Mouse (Mus musculus): ENCODE measurements around the gene Pex3. TPM values are rescaled to one million over a fixed set of nuclear protein-coding genes. Genes with fewer than 3 reads are reported as not detected.
A peak's percentile ranks its signal among the peaks of the same experiment; 100 is the strongest.

The Pex3 gene
- 10 to 100 TPM; 23.8 to 26.2 TPM for total RNA-seq (2021)

- DNase-seq = peak; percentile 86 to 88
Measured at GRCm38 (mm10) chr10:13552646-13553497, at the start of gene Pex3, which contains the start of gene Adat2. Gene Pex3, minus strand, starts transcription at chr10:13553142. Gene Adat2, plus strand, starts transcription at chr10:13552894.

GRCm38 (mm10) chr10:13600926-13601325 is 48.0 kb upstream of the Pex3 start:
- peak in 1 of 2 experiments; percentile 3 for DNase-seq

GRCm38 (mm10) chr10:13597491-13597890 is 44.5 kb upstream of the Pex3 start:
- DNase-seq = no peak

GRCm38 (mm10) chr10:13596866-13597265 is 43.9 kb upstream of the Pex3 start:
- no peak for DNase-seq

GRCm38 (mm10) chr10:13596073-13596472 is 43.1 kb upstream of the Pex3 start:
- peak in 1 of 2 experiments; percentile 11 for DNase-seq

- DNase-seq = no peak
Measured at GRCm38 (mm10) chr10:13593529-13593928, 40.6 kb upstream of the Pex3 start.

- no peak for DNase-seq
Measured at GRCm38 (mm10) chr10:13592196-13592595, 39.3 kb upstream of the Pex3 start.

- no peak for DNase-seq
Measured at GRCm38 (mm10) chr10:13587914-13588313, 35.0 kb upstream of the Pex3 start.

- no peak for DNase-seq
Measured at GRCm38 (mm10) chr10:13577123-13577522, 24.2 kb upstream of the Pex3 start.

- DNase-seq = no peak
Measured at GRCm38 (mm10) chr10:13572410-13572809, 19.5 kb upstream of the Pex3 start.

- no peak for DNase-seq
Measured at GRCm38 (mm10) chr10:13572003-13572402, 19.1 kb upstream of the Pex3 start.

- no peak for DNase-seq
Measured at GRCm38 (mm10) chr10:13570697-13571538, 18.0 kb upstream of the Pex3 start.

GRCm38 (mm10) chr10:13569818-13570217 is 16.9 kb upstream of the Pex3 start:
- no peak for DNase-seq

- no peak for DNase-seq
Measured at GRCm38 (mm10) chr10:13566393-13566792, 13.5 kb upstream of the Pex3 start.

GRCm38 (mm10) chr10:13565080-13565448 is 12.1 kb upstream of the Pex3 start:
- no peak for DNase-seq

- DNase-seq = peak; percentile 70 to 73
Measured at GRCm38 (mm10) chr10:13564364-13565079, 11.6 kb upstream of the Pex3 start.

GRCm38 (mm10) chr10:13560014-13560674 is 7.2 kb upstream of the Pex3 start:
- no peak for DNase-seq

- no peak for DNase-seq
Measured at GRCm38 (mm10) chr10:13554316-13554715, 1.4 kb upstream of the Pex3 start.

GRCm38 (mm10) chr10:13553498-13553985 is 600 bp upstream of the Pex3 start:
- DNase-seq = no peak

GRCm38 (mm10) chr10:13541721-13542120 is 11.2 kb downstream of the Pex3 start:
- DNase-seq = no peak

- no peak for DNase-seq
Measured at GRCm38 (mm10) chr10:13539769-13540333, 13.1 kb downstream of the Pex3 start.

GRCm38 (mm10) chr10:13536706-13537105 is 16.2 kb downstream of the Pex3 start:
- DNase-seq = no peak

Data from layer of hippocampus, postnatal 36 days (tissue).